Mouse (Mus musculus): Measurements from ENCODE around the gene Rnf135. TPM values are rescaled to one million over a fixed set of nuclear protein-coding genes. Genes with fewer than 3 reads are reported as not detected.
"Not testable (repeated sequence)": the region's sequence is repeated elsewhere in the genome, so short reads cannot be mapped to it uniquely, and the experiment has no call there.

Gene Rnf135
- polyA plus RNA-seq, 1 experiment from 2014 or later: 2.0 TPM

- Histone ChIP-seq H3K27me3 (ENCODE audit: control insufficient read depth, insufficient read depth, low read length) (no peaks in the 10 kb centered on the region), H3K4me2 (ENCODE audit: low read depth, low read length) (no peak overlapping the region), H3K27ac (ENCODE audit: low read depth, low read length) (no peak overlapping the region), H3K4me3 (ENCODE audit: low read depth, low read length) (no peak overlapping the region), H3K4me1 (ENCODE audit: control insufficient read depth, insufficient read depth, low read length) (peaks cover 3% of the 10 kb centered on the region; the same call in 1 of the 2 replicates), H3K9ac (replicated peaks; ENCODE audit: low read depth, low read length) (no peak overlapping the region), H3K9me3 (ENCODE audit: control insufficient read depth, low read length) (no peaks in the 10 kb centered on the region), H3K36me3 (ENCODE audit: control insufficient read depth, insufficient read depth, low read length) (no peaks in the 10 kb centered on the region)
- 76% methylated on average over 6 of the region's 6 CpGs for WGBS
- no peak for ATAC-seq (ENCODE audit: low read depth)
Measured at GRCm38 (mm10) chr11:80147748-80148147, 35.9 kb upstream of the Rnf135 start.

GRCm38 (mm10) chr11:80148313-80148712 is 35.3 kb upstream of the Rnf135 start:
- Histone ChIP-seq H3K9me3 (ENCODE audit: control insufficient read depth, low read length) (no peaks in the 10 kb centered on the region), H3K4me3 (ENCODE audit: low read depth, low read length) (no peak overlapping the region), H3K36me3 (ENCODE audit: control insufficient read depth, insufficient read depth, low read length) (no peaks in the 10 kb centered on the region), H3K4me2 (ENCODE audit: low read depth, low read length) (no peak overlapping the region), H3K9ac (replicated peaks; ENCODE audit: low read depth, low read length) (no peak overlapping the region), H3K4me1 (ENCODE audit: control insufficient read depth, insufficient read depth, low read length) (no peaks in the 10 kb centered on the region), H3K27me3 (ENCODE audit: control insufficient read depth, insufficient read depth, low read length) (no peaks in the 10 kb centered on the region; the same call in 1 of the 2 replicates), H3K27ac (ENCODE audit: low read depth, low read length) (no peak overlapping the region)
- ATAC-seq (ENCODE audit: low read depth): no peak
- WGBS: 50% methylated on average over 1 of the region's 1 CpGs

GRCm38 (mm10) chr11:80148974-80149373 is 34.7 kb upstream of the Rnf135 start:
- ATAC-seq (ENCODE audit: low read depth): not testable (repeated sequence)
- 56% methylated on average over 1 of the region's 4 CpGs for WGBS

GRCm38 (mm10) chr11:80149412-80150023 is 34.1 kb upstream of the Rnf135 start:
- Histone ChIP-seq H3K27ac (ENCODE audit: low read depth, low read length) (no peak overlapping the region), H3K9ac (replicated peaks; ENCODE audit: low read depth, low read length) (no peak overlapping the region), H3K9me3 (ENCODE audit: control insufficient read depth, low read length) (no peaks in the 10 kb centered on the region), H3K36me3 (ENCODE audit: control insufficient read depth, insufficient read depth, low read length) (no peaks in the 10 kb centered on the region), H3K4me2 (ENCODE audit: low read depth, low read length) (no peak overlapping the region), H3K4me1 (ENCODE audit: control insufficient read depth, insufficient read depth, low read length) (no peaks in the 10 kb centered on the region), H3K27me3 (ENCODE audit: control insufficient read depth, insufficient read depth, low read length) (peaks cover 6% of the 10 kb centered on the region), H3K4me3 (ENCODE audit: low read depth, low read length) (no peak overlapping the region)
- 88% methylated on average over 8 of the region's 8 CpGs for WGBS
- no peak for ATAC-seq (ENCODE audit: low read depth)

More at GRCm38 (mm10) chr11:80148974-80149373, 34.7 kb upstream of the Rnf135 start:
- not testable (repeated sequence) for H3K9me3 ChIP-seq (ENCODE audit: control insufficient read depth, low read length); H3K4me3 ChIP-seq (ENCODE audit: low read depth, low read length); H3K9ac ChIP-seq (replicated peaks; ENCODE audit: low read depth, low read length); H3K4me1 ChIP-seq (ENCODE audit: control insufficient read depth, insufficient read depth, low read length); H3K36me3 ChIP-seq (ENCODE audit: control insufficient read depth, insufficient read depth, low read length); H3K27ac ChIP-seq (ENCODE audit: low read depth, low read length); H3K27me3 ChIP-seq (ENCODE audit: control insufficient read depth, insufficient read depth, low read length); H3K4me2 ChIP-seq (ENCODE audit: low read depth, low read length)

GRCm38 (mm10) chr11:80150566-80150965 is 33.1 kb upstream of the Rnf135 start:
- no peak for ATAC-seq (ENCODE audit: low read depth)
- peaks cover 14% of the 10 kb centered on the region for H3K27me3 ChIP-seq (ENCODE audit: control insufficient read depth, insufficient read depth, low read length)
- 78% methylated on average over 5 of the region's 5 CpGs for WGBS

GRCm38 (mm10) chr11:80151541-80151940 is 32.1 kb upstream of the Rnf135 start:
- no peaks in the 10 kb centered on the region for H3K36me3 ChIP-seq (ENCODE audit: control insufficient read depth, insufficient read depth, low read length)
- 70% methylated on average over 2 of the region's 2 CpGs for WGBS
- no peak overlapping the region for H3K4me3 ChIP-seq (ENCODE audit: low read depth, low read length)
- H3K9ac ChIP-seq (replicated peaks; ENCODE audit: low read depth, low read length): no peak overlapping the region
- H3K4me2 ChIP-seq (ENCODE audit: low read depth, low read length): no peak overlapping the region
- peaks cover 18% of the 10 kb centered on the region for H3K27me3 ChIP-seq (ENCODE audit: control insufficient read depth, insufficient read depth, low read length)
- no peak overlapping the region for H3K27ac ChIP-seq (ENCODE audit: low read depth, low read length)
- no peaks in the 10 kb centered on the region for H3K4me1 ChIP-seq (ENCODE audit: control insufficient read depth, insufficient read depth, low read length)
- no peak for ATAC-seq (ENCODE audit: low read depth)
- H3K9me3 ChIP-seq (ENCODE audit: control insufficient read depth, low read length): no peaks in the 10 kb centered on the region

More at GRCm38 (mm10) chr11:80150566-80150965, 33.1 kb upstream of the Rnf135 start:
- Histone ChIP-seq H3K4me2 (ENCODE audit: low read depth, low read length) (no peak overlapping the region), H3K4me1 (ENCODE audit: control insufficient read depth, insufficient read depth, low read length) (no peaks in the 10 kb centered on the region), H3K9ac (replicated peaks; ENCODE audit: low read depth, low read length) (no peak overlapping the region), H3K9me3 (ENCODE audit: control insufficient read depth, low read length) (no peaks in the 10 kb centered on the region), H3K27ac (ENCODE audit: low read depth, low read length) (no peak overlapping the region), H3K4me3 (ENCODE audit: low read depth, low read length) (no peak overlapping the region), H3K36me3 (ENCODE audit: control insufficient read depth, insufficient read depth, low read length) (no peaks in the 10 kb centered on the region)

- Histone ChIP-seq H3K9ac (replicated peaks; ENCODE audit: low read depth, low read length) (no peak overlapping the region), H3K27me3 (ENCODE audit: control insufficient read depth, insufficient read depth, low read length) (peaks cover 18% of the 10 kb centered on the region), H3K27ac (ENCODE audit: low read depth, low read length) (no peak overlapping the region), H3K4me2 (ENCODE audit: low read depth, low read length) (no peak overlapping the region), H3K36me3 (ENCODE audit: control insufficient read depth, insufficient read depth, low read length) (no peaks in the 10 kb centered on the region), H3K9me3 (ENCODE audit: control insufficient read depth, low read length) (no peaks in the 10 kb centered on the region), H3K4me3 (ENCODE audit: low read depth, low read length) (no peak overlapping the region), H3K4me1 (ENCODE audit: control insufficient read depth, insufficient read depth, low read length) (no peaks in the 10 kb centered on the region)
- 82% methylated on average over 8 of the region's 8 CpGs for WGBS
- no peak for ATAC-seq (ENCODE audit: low read depth)
Measured at GRCm38 (mm10) chr11:80152376-80152775, 31.3 kb upstream of the Rnf135 start.

GRCm38 (mm10) chr11:80153857-80154495 is 29.7 kb upstream of the Rnf135 start, which contains the start of gene Adap2:
Adap2 (plus strand) TSS chr11:80154105.
- no peaks in the 10 kb centered on the region for H3K4me1 ChIP-seq (ENCODE audit: control insufficient read depth, insufficient read depth, low read length)
- peak within 1 kb of the TSS; percentile 58 for H3K4me2 ChIP-seq (ENCODE audit: low read depth, low read length)
- H3K4me3 ChIP-seq (ENCODE audit: low read depth, low read length): peak within 1 kb of the TSS; percentile 40
- peaks cover 18% of the 10 kb centered on the region for H3K27me3 ChIP-seq (ENCODE audit: control insufficient read depth, insufficient read depth, low read length)
- H3K9ac ChIP-seq (replicated peaks; ENCODE audit: low read depth, low read length): peak within 1 kb of the TSS; percentile 39
- no peak for ATAC-seq (ENCODE audit: low read depth)
- H3K36me3 ChIP-seq (ENCODE audit: control insufficient read depth, insufficient read depth, low read length): no peaks in the 10 kb centered on the region
- WGBS: under 1% methylated on average over 46 of the region's 47 CpGs
- no peak within 1 kb of the TSS for H3K27ac ChIP-seq (ENCODE audit: low read depth, low read length)
- H3K9me3 ChIP-seq (ENCODE audit: control insufficient read depth, low read length): no peaks in the 10 kb centered on the region

GRCm38 (mm10) chr11:80154501-80154900 is 29.1 kb upstream of the Rnf135 start:
- H3K4me1 ChIP-seq (ENCODE audit: control insufficient read depth, insufficient read depth, low read length): no peaks in the 10 kb centered on the region
- no peaks in the 10 kb centered on the region for H3K36me3 ChIP-seq (ENCODE audit: control insufficient read depth, insufficient read depth, low read length)
- peaks cover 18% of the 10 kb centered on the region for H3K27me3 ChIP-seq (ENCODE audit: control insufficient read depth, insufficient read depth, low read length)
- no peak for ATAC-seq (ENCODE audit: low read depth)
- 32% methylated on average over 25 of the region's 25 CpGs for WGBS
- H3K4me2 ChIP-seq (ENCODE audit: low read depth, low read length): peak overlapping the region; percentile 58
- H3K9me3 ChIP-seq (ENCODE audit: control insufficient read depth, low read length): no peaks in the 10 kb centered on the region
- H3K9ac ChIP-seq (replicated peaks; ENCODE audit: low read depth, low read length): peak overlapping the region; percentile 39; the same call in 1 of the 2 replicates
- H3K27ac ChIP-seq (ENCODE audit: low read depth, low read length): no peak overlapping the region
- peak overlapping the region; percentile 40 for H3K4me3 ChIP-seq (ENCODE audit: low read depth, low read length)

All from neural tube, embryonic 14.5 days (tissue).